Mouse (Mus musculus): ENCODE results near the gene Macrod2.

The Macrod2 gene

GRCm38 (mm10) chr2:141825606-141826495 lies 1430.7 kb downstream of the Macrod2 start:
- no peak for DNase-seq (ENCODE audit: low read depth in 1 of 2, low spot score in 2 of 2)

- no peak for DNase-seq (ENCODE audit: low read depth in 1 of 2, low spot score in 2 of 2)
Measured at GRCm38 (mm10) chr2:141830496-141830895, 1435.4 kb downstream of the Macrod2 start.

- no peak for DNase-seq (ENCODE audit: low read depth in 1 of 2, low spot score in 2 of 2)
Measured at GRCm38 (mm10) chr2:141831515-141831914, 1436.4 kb downstream of the Macrod2 start.

GRCm38 (mm10) chr2:141834156-141834782 lies 1439.2 kb downstream of the Macrod2 start:
- no peak for DNase-seq (ENCODE audit: low read depth in 1 of 2, low spot score in 2 of 2)

GRCm38 (mm10) chr2:141844408-141845175 lies 1449.5 kb downstream of the Macrod2 start:
- DNase-seq (ENCODE audit: low read depth in 1 of 2, low spot score in 2 of 2), result no peak

- no peak for DNase-seq (ENCODE audit: low read depth in 1 of 2, low spot score in 2 of 2)
Measured at GRCm38 (mm10) chr2:141859220-141859619, 1464.1 kb downstream of the Macrod2 start.

GRCm38 (mm10) chr2:141861679-141862268 lies 1466.7 kb downstream of the Macrod2 start:
- no peak for DNase-seq (ENCODE audit: low read depth in 1 of 2, low spot score in 2 of 2)

GRCm38 (mm10) chr2:141862531-141863265 lies 1467.6 kb downstream of the Macrod2 start:
- no peak for DNase-seq (ENCODE audit: low read depth in 1 of 2, low spot score in 2 of 2)

GRCm38 (mm10) chr2:141863628-141864165 lies 1468.6 kb downstream of the Macrod2 start:
- DNase-seq (ENCODE audit: low read depth in 1 of 2, low spot score in 2 of 2), result no peak

GRCm38 (mm10) chr2:141870930-141871329 lies 1475.8 kb downstream of the Macrod2 start:
- DNase-seq (ENCODE audit: low read depth in 1 of 2, low spot score in 2 of 2), result no peak

- DNase-seq (ENCODE audit: low read depth in 1 of 2, low spot score in 2 of 2), result no peak
Measured at GRCm38 (mm10) chr2:141876155-141876851, 1481.2 kb downstream of the Macrod2 start.

GRCm38 (mm10) chr2:141876958-141877357 lies 1481.8 kb downstream of the Macrod2 start:
- no peak for DNase-seq (ENCODE audit: low read depth in 1 of 2, low spot score in 2 of 2)

- DNase-seq (ENCODE audit: low read depth in 1 of 2, low spot score in 2 of 2), result no peak
Measured at GRCm38 (mm10) chr2:141878473-141878872, 1483.4 kb downstream of the Macrod2 start.

GRCm38 (mm10) chr2:141879711-141880110 lies 1484.6 kb downstream of the Macrod2 start:
- DNase-seq (ENCODE audit: low read depth in 1 of 2, low spot score in 2 of 2), result no peak

GRCm38 (mm10) chr2:141886694-141887474 lies 1491.8 kb downstream of the Macrod2 start:
- DNase-seq (ENCODE audit: low read depth in 1 of 2, low spot score in 2 of 2), result no peak

GRCm38 (mm10) chr2:141889497-141889896 lies 1494.4 kb downstream of the Macrod2 start:
- DNase-seq (ENCODE audit: low read depth in 1 of 2, low spot score in 2 of 2), result no peak

- DNase-seq (ENCODE audit: low read depth in 1 of 2, low spot score in 2 of 2), result no peak
Measured at GRCm38 (mm10) chr2:141897951-141898350, 1502.8 kb downstream of the Macrod2 start.

GRCm38 (mm10) chr2:141911831-141912447 lies 1516.8 kb downstream of the Macrod2 start:
- DNase-seq (ENCODE audit: low read depth in 1 of 2, low spot score in 2 of 2), result no peak

Data from monocyte, adult 2 months (primary cell).